8 mouse cellular contexts compared by ENCODE assay signal in the genomic region with DNA sequence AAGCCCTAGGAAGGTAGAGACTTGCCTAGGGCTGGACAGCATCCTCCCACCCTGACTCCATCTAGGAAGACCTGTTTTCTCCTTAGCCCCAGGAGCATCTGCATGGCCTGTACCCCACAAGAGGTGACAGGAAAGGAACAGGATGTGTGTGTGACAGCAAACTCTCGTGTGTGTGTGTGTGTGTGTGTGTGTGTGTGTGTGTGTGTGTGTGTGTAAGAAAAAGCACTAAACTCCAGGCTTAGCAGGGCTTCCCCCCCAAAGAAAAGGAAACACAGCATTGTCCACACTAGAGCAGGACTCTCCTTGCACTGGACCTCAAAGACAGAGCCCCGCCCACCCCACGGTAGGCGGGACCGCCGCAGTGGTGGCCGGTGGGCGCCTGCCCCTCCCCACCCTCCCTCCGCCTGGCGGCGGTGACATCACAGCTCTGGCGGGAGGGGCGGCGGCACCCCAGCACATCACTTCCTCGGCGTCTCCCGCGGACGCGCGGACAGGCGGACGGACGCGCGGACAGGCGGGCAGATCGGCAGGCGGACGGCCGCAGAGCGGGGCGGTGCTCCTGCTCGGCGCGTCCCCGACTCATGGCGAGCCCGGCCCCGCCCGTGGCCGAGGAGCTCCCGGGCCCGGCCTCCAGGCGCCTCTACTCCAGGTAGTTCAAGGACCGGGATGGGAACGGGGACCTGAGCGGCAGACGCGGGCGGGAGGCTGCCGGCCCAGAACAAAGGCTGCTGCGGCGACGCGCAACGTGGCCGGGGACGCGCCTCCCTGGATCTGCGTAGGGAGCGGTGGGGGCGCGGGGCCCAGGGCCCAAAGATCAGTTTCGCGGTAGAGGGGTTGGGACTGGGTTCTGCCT. TPM values are rescaled to one million over a fixed set of nuclear protein-coding genes. Genes with fewer than 3 reads are reported as not detected.
DNase-seq lines count a peak whose midpoint lies in the region; ATAC-seq and TF ChIP-seq lines count a peak whose summit lies in the region.

A gene (plus strand): TSS at position 444 of the 853 bp plus-strand sequence.

- 1% methylated on average over 12 of the region's 66 CpGs for WGBS in embryonic facial prominence, embryonic 14.5 days
- under 1% methylated on average over 58 of the region's 66 CpGs for WGBS in heart, embryonic 12.5 days
- WGBS in kidney, embryonic 16.5 days: under 1% methylated on average over 60 of the region's 66 CpGs
- under 1% methylated on average over 61 of the region's 66 CpGs for WGBS in liver, embryonic 14.5 days (ENCODE audit: insufficient replicate concordance)
- under 1% methylated on average over 60 of the region's 66 CpGs for WGBS in stomach, embryonic 15.5 days

- no peak for TF ChIP-seq CTCF in liver, embryonic 14.5 days (IDR thresholded peaks at IDR 0.05; ENCODE audit: low read depth)

- no peaks in the 10 kb centered on the region for H3K9me3 ChIP-seq in embryonic facial prominence, embryonic 14.5 days (ENCODE audit: control insufficient read depth, low read length)
- H3K9me3 ChIP-seq in heart, embryonic 12.5 days (replicated peaks): no peaks in the 10 kb centered on the region
- no peaks in the 10 kb centered on the region for H3K9me3 ChIP-seq in kidney, embryonic 16.5 days (ENCODE audit: low read length)
- H3K9me3 ChIP-seq in liver, embryonic 14.5 days (ENCODE audit: control insufficient read depth, low read length): no peaks in the 10 kb centered on the region
- no peaks in the 10 kb centered on the region for H3K9me3 ChIP-seq in stomach, embryonic 15.5 days

- no peak for TF ChIP-seq EP300 in liver, embryonic 14.5 days (IDR thresholded peaks at IDR 0.05; ENCODE audit: low read depth)

- peaks cover 46% of the 10 kb centered on the region for H3K4me1 ChIP-seq in embryonic facial prominence, embryonic 14.5 days (ENCODE audit: control insufficient read depth, insufficient read depth, low read length)
- peaks cover 69% of the 10 kb centered on the region for H3K4me1 ChIP-seq in heart, embryonic 12.5 days (replicated peaks)
- H3K4me1 ChIP-seq in kidney, embryonic 16.5 days (ENCODE audit: insufficient read depth, low read length): peaks cover 36% of the 10 kb centered on the region
- H3K4me1 ChIP-seq in liver, embryonic 14.5 days (replicated peaks; ENCODE audit: control insufficient read depth in 2 of 2, insufficient read depth in 2 of 2, low read length in 1 of 2): no peaks in the 10 kb centered on the region
- peaks cover 36% of the 10 kb centered on the region for H3K4me1 ChIP-seq in stomach, embryonic 15.5 days

- no peaks in the 10 kb centered on the region for H3K36me3 ChIP-seq in embryonic facial prominence, embryonic 14.5 days (ENCODE audit: control insufficient read depth, insufficient read depth, low read length)
- no peaks in the 10 kb centered on the region for H3K36me3 ChIP-seq in heart, embryonic 12.5 days
- no peaks in the 10 kb centered on the region for H3K36me3 ChIP-seq in kidney, embryonic 16.5 days (ENCODE audit: insufficient read depth, low read length)
- no peaks in the 10 kb centered on the region for H3K36me3 ChIP-seq in liver, embryonic 14.5 days (replicated peaks; ENCODE audit: control insufficient read depth, insufficient read depth, low read depth)
- no peaks in the 10 kb centered on the region for H3K36me3 ChIP-seq in stomach, embryonic 15.5 days

- H3K27me3 ChIP-seq in embryonic facial prominence, embryonic 14.5 days (replicated peaks; ENCODE audit: control insufficient read depth, insufficient read depth, low read length): no peaks in the 10 kb centered on the region
- no peaks in the 10 kb centered on the region for H3K27me3 ChIP-seq in heart, embryonic 12.5 days (replicated peaks)
- no peaks in the 10 kb centered on the region for H3K27me3 ChIP-seq in kidney, embryonic 16.5 days (ENCODE audit: insufficient read depth, low read length)
- no peaks in the 10 kb centered on the region for H3K27me3 ChIP-seq in liver, embryonic 14.5 days (ENCODE audit: control insufficient read depth, insufficient read depth, low read length)
- no peaks in the 10 kb centered on the region for H3K27me3 ChIP-seq in stomach, embryonic 15.5 days (replicated peaks)

- H3K4me2 ChIP-seq in embryonic facial prominence, embryonic 14.5 days (ENCODE audit: low read depth, low read length): peak within 1 kb of the TSS; percentile 86
- peak within 1 kb of the TSS; percentile 90 for H3K4me2 ChIP-seq in heart, embryonic 12.5 days
- peak within 1 kb of the TSS; percentile 89 for H3K4me2 ChIP-seq in kidney, embryonic 16.5 days (replicated peaks; ENCODE audit: low read depth, low read length)
- H3K4me2 ChIP-seq in liver, embryonic 14.5 days (ENCODE audit: low read depth): peak within 1 kb of the TSS; percentile 64
- peak within 1 kb of the TSS; percentile 83 for H3K4me2 ChIP-seq in stomach, embryonic 15.5 days

- H3K9ac ChIP-seq in embryonic facial prominence, embryonic 14.5 days (ENCODE audit: low read depth, low read length): peak within 1 kb of the TSS; percentile 91
- peak within 1 kb of the TSS; percentile 92 for H3K9ac ChIP-seq in heart, embryonic 12.5 days
- peak within 1 kb of the TSS; percentile 95 for H3K9ac ChIP-seq in kidney, embryonic 16.5 days (replicated peaks; ENCODE audit: low read length)
- 0 out of 2 replicates have a peak within 1 kb of the TSS, but pooled peaks have one; percentile 3 for H3K9ac ChIP-seq in liver, embryonic 14.5 days (replicated peaks)
- peak within 1 kb of the TSS; percentile 84 for H3K9ac ChIP-seq in stomach, embryonic 15.5 days

- H3K27ac ChIP-seq in embryonic facial prominence, embryonic 14.5 days (replicated peaks; ENCODE audit: low read depth, low read length): peak within 1 kb of the TSS; percentile 95
- H3K27ac ChIP-seq in heart, embryonic 12.5 days (ENCODE audit: poor library complexity, severe bottlenecking): peak within 1 kb of the TSS; percentile 91
- H3K27ac ChIP-seq in kidney, embryonic 16.5 days (ENCODE audit: low read length): peak within 1 kb of the TSS; percentile 97
- no peak within 1 kb of the TSS for H3K27ac ChIP-seq in liver, embryonic 14.5 days
- peak within 1 kb of the TSS; percentile 96 for H3K27ac ChIP-seq in stomach, embryonic 15.5 days

- peak; percentile 74 for ATAC-seq in embryonic facial prominence, embryonic 14.5 days (ENCODE audit: low read depth)
- peak; percentile 83 for ATAC-seq in heart, embryonic 12.5 days (ENCODE audit: insufficient number of reproducible peaks, low FRiP score)
- peak; percentile 83 for ATAC-seq in kidney, embryonic 16.5 days (ENCODE audit: low FRiP score, low TSS enrichment)
- ATAC-seq in liver, embryonic 14.5 days (ENCODE audit: insufficient read depth): peak; percentile 54; the same call in 1 of the 2 replicates
- ATAC-seq in stomach, embryonic 15.5 days (ENCODE audit: insufficient read depth, low FRiP score, low read depth): peak; percentile 75

- peak; percentile 83 for DNase-seq in 416B (ENCODE audit: low read depth)
- peak; percentile 88 to 93 for DNase-seq in adrenal gland, postnatal 36 days
- DNase-seq in embryonic facial prominence, embryonic 14.5 days (ENCODE audit: low spot score): peak; percentile 92
- peak in 1 of 3 experiments; percentile 9 for DNase-seq in liver, embryonic 14.5 days (ENCODE audit: low read depth in 3 of 3, low spot score in 3 of 3)
- DNase-seq in neural tube, embryonic 10.5 days (ENCODE audit: extremely low spot score, low spot score): peak; percentile 91

- H3K4me3 ChIP-seq in embryonic facial prominence, embryonic 14.5 days (ENCODE audit: low read depth, low read length): peak within 1 kb of the TSS; percentile 74
- peak within 1 kb of the TSS; percentile 76 for H3K4me3 ChIP-seq in heart, embryonic 12.5 days
- peak within 1 kb of the TSS; percentile 93 for H3K4me3 ChIP-seq in kidney, embryonic 16.5 days (ENCODE audit: low read length)
- peak within 1 kb of the TSS; percentile 37 to 54 for H3K4me3 ChIP-seq in liver, embryonic 14.5 days (ENCODE audit: insufficient read depth in 1 of 2, low read depth in 2 of 2, low read length in 2 of 2)
- H3K4me3 ChIP-seq in stomach, embryonic 15.5 days (replicated peaks): peak within 1 kb of the TSS; percentile 88

RNA-seq across cellular contexts. Expression of the gene that starts here (rescaled TPM):
- total RNA-seq in adrenal gland, postnatal 36 days (2021): 10 to 100 TPM; 14.5 to 14.7 TPM
- 29.3 and 33.8 TPM in 2 replicates for polyA plus RNA-seq in embryonic facial prominence, embryonic 14.5 days (2014; fragmentation: Nextera tagmentation; extraction: Ambion mirVana)
- polyA plus RNA-seq in heart, embryonic 12.5 days (2016; fragmentation: Nextera tagmentation; extraction: Ambion mirVana): 38.0 and 39.9 TPM in 2 replicates
- polyA plus RNA-seq in kidney, embryonic 16.5 days (2015; fragmentation: Nextera tagmentation; extraction: Ambion mirVana): 41.9 and 44.1 TPM in 2 replicates
- 2.3 and 2.4 TPM in 2 replicates for polyA plus RNA-seq in liver, embryonic 14.5 days (2012; rRNA removed)
- polyA plus RNA-seq in liver, embryonic 14.5 days (2014; fragmentation: Nextera tagmentation; extraction: Ambion mirVana): 1.1 and 1.6 TPM in 2 replicates
- polyA plus RNA-seq in stomach, embryonic 15.5 days (2015; fragmentation: Nextera tagmentation; extraction: Ambion mirVana): 34.6 and 35.8 TPM in 2 replicates

Comparison
In these comparisons a context has a peak if more than half of its experiments do, and no peak if none do; other contexts are left out.
1. H3K9ac ChIP-seq: peak in every context shown above with its lines; median percentile 95 in kidney, embryonic 16.5 days; 92 in heart, embryonic 12.5 days; 91 in embryonic facial prominence, embryonic 14.5 days; 84 in stomach, embryonic 15.5 days; 3 in liver, embryonic 14.5 days.